Mouse (Mus musculus) heart, postnatal 10 days (tissue): ENCODE measurements around the gene Heg1. TPM values are rescaled to one million over a fixed set of nuclear protein-coding genes. Genes with fewer than 3 reads are reported as not detected.

ENCODE experiments used
- DNase-seq, 2 experiments: peaks; one replicate each; pipeline ENCODE4 v3.0.0; 2021
- intact Hi-C: fragments of 180-260 bp; cut with DNase I; formaldehyde crosslinking; loops from one replicate; pipeline ENCODE4 v1.15.1; 2025
- total RNA-seq, 2 experiments: library from RNA; stranded (reverse); gene quantifications; 2 replicates each; pipeline ENCODE4 v1.2.3; 2021

Gene Heg1
- total RNA-seq, 2 experiments from 2014 or later = 234 to 263 TPM

- intact Hi-C loops = no loop called here
These were observed 17.7 kb downstream of the Heg1 start for GRCm38 (mm10) chr16:33701872-33702271.

DNA sequence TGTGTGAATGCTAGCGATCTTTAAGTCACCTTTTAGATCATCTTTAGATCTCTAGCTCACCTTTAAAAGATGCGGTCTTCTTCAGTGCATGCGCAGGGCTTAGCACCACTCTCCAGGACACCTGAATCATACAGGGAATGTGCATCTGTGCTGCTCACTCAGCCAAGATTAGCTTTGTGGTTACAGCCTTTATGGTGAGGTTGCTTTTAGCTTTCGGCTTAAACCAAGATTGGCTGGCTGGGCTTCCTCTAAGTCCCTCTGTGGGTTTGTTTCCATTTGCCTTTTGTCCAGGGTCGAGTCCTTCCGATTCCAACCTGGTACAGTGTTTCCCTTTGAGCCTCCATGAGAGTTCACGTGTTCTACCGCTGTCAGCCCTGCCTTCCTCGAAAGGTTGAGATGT is 20.1 kb downstream of the Heg1 start:
- intact Hi-C loops = no loop called here
- DNase-seq = no peak

More at GRCm38 (mm10) chr16:33701872-33702271, 17.7 kb downstream of the Heg1 start:
- DNase-seq = no peak

DNA sequence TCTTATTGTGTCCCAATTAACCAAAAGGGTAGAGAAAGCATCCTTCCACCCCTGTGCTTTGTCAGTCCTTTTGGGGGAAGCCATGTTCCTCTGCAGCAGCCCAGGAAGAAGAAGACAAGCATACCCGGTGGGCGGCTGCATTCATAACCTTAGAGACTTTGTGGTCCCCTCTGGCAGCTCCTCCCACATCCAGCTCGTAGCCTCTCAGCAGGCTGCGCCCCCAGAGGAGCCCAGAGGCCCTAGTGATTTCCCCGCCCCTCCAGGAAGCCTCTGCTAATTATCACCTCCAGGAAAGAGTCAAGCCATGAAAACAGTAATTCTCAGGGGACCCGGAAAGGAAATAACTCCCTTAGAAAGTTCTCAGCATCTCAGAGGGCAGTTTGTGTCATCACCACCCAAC is 21.1 kb downstream of the Heg1 start:
- peak; percentile 59 to 62 for DNase-seq
- intact Hi-C loops = no loop called here

- intact Hi-C loops = no loop called here
- no peak for DNase-seq
These were observed 22.1 kb downstream of the Heg1 start for GRCm38 (mm10) chr16:33706111-33706890.

DNA sequence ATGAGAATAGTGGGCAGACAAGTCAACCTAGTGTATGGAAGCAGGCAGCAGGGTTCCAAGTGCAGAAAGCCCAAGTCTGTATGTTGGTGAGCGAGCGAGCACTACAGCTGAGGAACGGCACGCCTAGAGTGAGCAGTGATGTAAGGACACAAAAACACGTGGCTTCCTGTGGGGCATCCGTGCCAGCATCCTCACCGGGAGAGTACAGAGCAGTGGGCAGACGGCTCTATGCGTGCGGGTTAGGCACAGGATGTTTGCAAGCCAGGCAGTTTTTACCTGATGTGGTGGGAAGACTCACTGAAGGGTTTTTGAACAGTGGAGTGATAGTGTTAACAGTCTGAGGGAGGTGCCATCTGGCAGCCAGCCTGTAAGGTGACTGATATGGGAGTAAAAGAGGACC is 23.9 kb downstream of the Heg1 start:
- DNase-seq = no peak
- intact Hi-C loops = no loop called here

- no peak for DNase-seq
- intact Hi-C loops = no loop called here
These were observed 24.6 kb downstream of the Heg1 start for GRCm38 (mm10) chr16:33708585-33709397.

DNA sequence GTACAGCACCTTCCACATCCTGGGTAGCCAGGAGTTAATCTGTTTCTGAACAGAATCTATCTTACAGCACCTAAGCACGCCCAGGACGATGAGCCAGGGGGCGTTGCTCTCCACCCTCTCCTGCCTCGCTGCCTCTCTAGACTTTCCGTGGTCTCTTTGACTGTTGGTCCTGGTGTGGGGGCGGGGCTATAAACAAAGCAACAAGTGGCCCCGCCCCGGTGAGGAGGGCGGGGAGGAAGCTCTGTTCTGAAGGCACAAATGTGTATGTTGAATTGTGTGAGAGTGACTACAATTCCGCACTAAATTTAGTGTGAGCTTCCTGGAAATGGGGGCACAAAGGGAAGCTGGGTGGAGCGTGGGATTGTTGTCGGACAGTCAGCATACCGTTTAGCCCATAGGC is 30.1 kb downstream of the Heg1 start:
- DNase-seq = peak; percentile 73
- intact Hi-C loops = no loop called here

GRCm38 (mm10) chr16:33723241-33723640 is 39.1 kb downstream of the Heg1 start:
- intact Hi-C loops = no loop called here
- DNase-seq = no peak

- DNase-seq = no peak
- intact Hi-C loops = no loop called here
These were observed 39.8 kb downstream of the Heg1 start for GRCm38 (mm10) chr16:33723983-33724382.

GRCm38 (mm10) chr16:33726261-33726660 is 42.1 kb downstream of the Heg1 start:
- DNase-seq = no peak
- intact Hi-C loops = no loop called here

DNA sequence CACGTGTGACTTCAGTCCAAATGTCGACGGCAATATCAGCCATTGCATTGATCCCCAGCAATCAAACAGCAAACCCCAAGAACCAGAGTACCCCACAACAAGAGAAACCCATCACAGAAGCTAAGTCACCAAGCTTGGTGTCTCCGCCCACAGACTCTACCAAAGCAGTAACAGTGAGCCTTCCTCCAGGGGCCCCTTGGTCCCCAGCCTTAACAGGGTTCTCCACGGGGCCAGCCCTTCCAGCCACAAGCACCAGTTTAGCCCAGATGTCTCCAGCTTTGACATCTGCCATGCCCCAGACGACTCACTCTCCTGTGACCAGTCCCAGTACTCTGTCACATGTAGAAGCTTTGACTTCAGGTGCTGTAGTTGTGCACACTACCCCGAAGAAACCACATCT is 42.7 kb downstream of the Heg1 start:
- intact Hi-C loops = no loop called here

GRCm38 (mm10) chr16:33728427-33728826 is 44.3 kb downstream of the Heg1 start:
- intact Hi-C loops = no loop called here
- DNase-seq = no peak

More for the DNA sequence above, 42.7 kb downstream of the Heg1 start:
- no peak for DNase-seq

DNA sequence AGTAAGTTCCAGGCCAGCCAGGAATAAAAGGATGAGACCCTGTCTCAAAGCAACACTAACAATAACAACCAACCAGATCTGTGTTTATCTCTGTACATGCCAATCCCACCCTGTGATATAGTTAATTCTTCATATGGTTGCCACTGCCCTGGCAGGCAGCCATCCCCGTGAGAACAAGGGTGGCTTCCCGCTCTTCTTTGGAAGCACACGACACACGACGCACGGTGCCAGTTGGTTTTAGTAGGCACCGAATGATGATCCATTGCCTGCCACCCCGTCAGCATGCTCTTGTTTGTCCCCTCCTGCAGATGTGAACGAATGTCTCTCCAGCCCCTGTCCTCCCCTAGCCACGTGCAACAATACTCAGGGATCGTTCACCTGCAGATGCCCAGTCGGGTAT is 47.1 kb downstream of the Heg1 start:
- intact Hi-C loops = no loop called here
- DNase-seq = no peak

- no peak for DNase-seq
These were observed 48.1 kb downstream of the Heg1 start for GRCm38 (mm10) chr16:33732237-33732749.

GRCm38 (mm10) chr16:33732846-33733580 is 48.8 kb downstream of the Heg1 start:
- intact Hi-C loops = no loop called here
- DNase-seq = no peak

More at GRCm38 (mm10) chr16:33732237-33732749, 48.1 kb downstream of the Heg1 start:
- intact Hi-C loops = no loop called here

DNA sequence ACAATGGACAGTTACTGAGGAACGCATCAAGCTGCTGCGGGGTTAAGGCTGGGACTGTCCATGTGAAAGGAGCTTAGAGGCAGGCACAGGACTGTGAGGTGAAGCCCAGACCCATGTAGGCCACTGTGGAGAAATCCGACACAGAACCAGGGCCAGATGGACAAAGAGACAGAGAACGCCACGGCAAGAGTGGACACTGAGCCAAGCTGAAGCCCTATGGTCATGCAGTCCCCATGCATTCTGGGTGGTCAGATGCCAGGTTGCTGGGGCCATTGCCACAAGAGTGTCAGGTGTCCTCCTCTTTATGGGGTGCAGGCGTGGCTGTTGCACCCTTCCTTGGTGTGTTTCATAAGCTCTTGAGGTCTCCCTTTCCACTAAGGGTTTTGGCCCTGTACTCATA is 49.7 kb downstream of the Heg1 start:
- no peak for DNase-seq
- intact Hi-C loops = loop anchor here (2.0 kb wide), 1 partner anchor 15 kb away; no protein-coding TSS in a partner anchor

- intact Hi-C loops = loop anchor here (2.0 kb wide), 1 partner anchor 16 kb away; no protein-coding TSS in a partner anchor
- no peak for DNase-seq
These were observed 50.4 kb downstream of the Heg1 start for GRCm38 (mm10) chr16:33734545-33734944.

GRCm38 (mm10) chr16:33735238-33735637 is 51.1 kb downstream of the Heg1 start:
- intact Hi-C loops = loop anchor here (2.0 to 5.0 kb wide), 2 partner anchors 16 to 353 kb away; partner anchors contain the start of gene Zfp148
- no peak for DNase-seq

- no peak for DNase-seq
- intact Hi-C loops = loop anchor here (2.0 to 5.0 kb wide), 2 partner anchors 17 to 353 kb away; partner anchors contain the start of gene Zfp148
These were observed 51.6 kb downstream of the Heg1 start for GRCm38 (mm10) chr16:33735791-33736190.

GRCm38 (mm10) chr16:33736746-33737145 is 52.6 kb downstream of the Heg1 start:
- DNase-seq = no peak
- intact Hi-C loops = loop anchor here (5.0 kb wide), 1 partner anchor 354 kb away; the partner anchor contains the start of gene Zfp148
